Mouse (Mus musculus): ENCODE results near the gene Arl4a.

DNA sequence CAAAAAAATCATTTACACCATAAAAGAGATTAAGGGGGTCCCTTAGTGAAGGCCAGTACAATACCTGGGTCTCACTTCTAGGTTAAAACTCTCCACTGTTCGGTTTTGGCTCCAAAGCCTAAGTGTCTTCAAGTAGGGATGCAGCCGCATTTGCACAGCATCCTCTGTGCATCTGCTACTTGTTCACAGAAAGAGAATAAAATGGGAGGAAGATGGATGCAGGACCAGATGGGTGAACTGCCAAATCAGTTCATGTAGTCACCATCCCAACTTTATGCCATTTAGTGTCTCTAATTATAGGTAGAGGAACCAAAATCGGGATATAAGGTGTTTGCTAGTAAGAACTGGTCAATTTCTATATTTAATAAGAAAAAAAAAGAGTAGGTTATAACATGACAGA lies 69.7 kb downstream of the Arl4a start:
- TF ChIP-seq CTCF (conservative IDR thresholded peaks at IDR 0.05; ENCODE audit: low read length) (no peak), POU5F1 (IDR thresholded peaks at IDR 0.05; ENCODE audit: borderline replicate concordance, low read length) (no peak), NANOG (IDR thresholded peaks at IDR 0.05; ENCODE audit: borderline replicate concordance, low read length) (no peak)
